Mouse (Mus musculus): ENCODE measurements around the gene Nkpd1. TPM values are rescaled to one million over a fixed set of nuclear protein-coding genes. Genes with fewer than 3 reads are reported as not detected.
A peak's percentile ranks its signal among the peaks of the same experiment; 100 is the strongest.

Gene Nkpd1
- polyA plus RNA-seq, 1 experiment from 2014 or later = 0.75 TPM

- H3K36me3 ChIP-seq = no peaks in the 10 kb centered on the region
- no peak overlapping the region; the same call in 1 of the 2 replicates for H3K4me2 ChIP-seq (replicated peaks)
- no peak overlapping the region for H3K27ac ChIP-seq (replicated peaks)
- H3K4me3 ChIP-seq = no peak overlapping the region
- peaks cover 11% of the 10 kb centered on the region for H3K4me1 ChIP-seq
- no peak overlapping the region for H3K9ac ChIP-seq (replicated peaks)
- H3K27me3 ChIP-seq = peaks cover 50% of the 10 kb centered on the region
- no peak for ATAC-seq (replicated peaks)
- 2% methylated on average over 26 of the region's 26 CpGs for WGBS
- H3K9me3 ChIP-seq = no peaks in the 10 kb centered on the region
These were observed 25.9 kb upstream of the Nkpd1 start for GRCm38 (mm10) chr7:19491731-19492130.

- Histone ChIP-seq H3K4me3 (no peak overlapping the region), H3K4me2 (replicated peaks) (no peak overlapping the region), H3K9me3 (no peaks in the 10 kb centered on the region), H3K4me1 (peaks cover 5% of the 10 kb centered on the region), H3K36me3 (no peaks in the 10 kb centered on the region), H3K9ac (replicated peaks) (no peak overlapping the region), H3K27me3 (peaks cover 25% of the 10 kb centered on the region), H3K27ac (replicated peaks) (no peak overlapping the region)
- 82% methylated on average over 25 of the region's 25 CpGs for WGBS
- ATAC-seq (replicated peaks) = no peak
These were observed 22.7 kb upstream of the Nkpd1 start for GRCm38 (mm10) chr7:19494751-19495474.

DNA sequence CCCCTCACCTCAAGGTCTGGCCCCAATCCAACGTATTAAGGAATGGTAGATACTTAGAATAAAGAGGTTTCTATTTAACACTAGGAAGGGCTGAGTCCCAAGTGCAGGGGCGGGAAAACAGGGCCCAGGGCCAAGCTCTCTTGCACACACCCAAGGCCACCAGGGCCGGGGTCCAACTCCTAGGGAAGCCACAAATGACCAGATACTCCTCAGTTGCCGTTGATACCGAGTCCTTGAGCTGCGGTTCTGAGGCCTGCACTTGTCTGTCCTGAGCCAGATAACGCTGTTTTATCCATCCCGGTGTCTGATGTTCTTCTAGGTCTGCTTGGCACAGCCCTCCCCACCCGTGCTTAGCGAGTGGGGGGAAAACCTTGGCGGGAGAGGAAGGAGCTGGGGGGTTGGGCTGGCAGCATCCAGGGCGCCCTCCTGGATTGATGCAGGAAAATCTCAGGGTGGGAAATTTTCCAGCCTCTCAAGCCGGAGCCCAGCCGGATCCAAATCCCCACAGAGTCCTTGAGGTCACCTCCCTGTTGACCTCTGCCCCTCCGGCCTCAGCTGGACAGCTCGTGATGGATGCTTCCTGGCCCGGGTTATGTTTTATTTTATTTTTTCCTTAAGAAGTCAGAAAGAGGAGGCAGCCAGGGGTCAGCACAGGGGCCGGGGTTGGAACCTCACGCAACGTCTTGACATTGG, 22.0 kb upstream of the Nkpd1 start:
- H3K9me3 ChIP-seq = no peaks in the 10 kb centered on the region
- H3K9ac ChIP-seq (replicated peaks) = no peak overlapping the region
- no peaks in the 10 kb centered on the region for H3K36me3 ChIP-seq
- H3K4me3 ChIP-seq = no peak overlapping the region
- H3K4me1 ChIP-seq = peaks cover 5% of the 10 kb centered on the region
- H3K4me2 ChIP-seq (replicated peaks) = no peak overlapping the region
- no peak overlapping the region for H3K27ac ChIP-seq (replicated peaks)
- no peak for ATAC-seq (replicated peaks)
- 76% methylated on average over 20 of the region's 20 CpGs for WGBS
- peaks cover 18% of the 10 kb centered on the region for H3K27me3 ChIP-seq

- no peak overlapping the region for H3K4me3 ChIP-seq
- H3K27me3 ChIP-seq = peaks cover 12% of the 10 kb centered on the region
- H3K27ac ChIP-seq (replicated peaks) = no peak overlapping the region
- no peak overlapping the region for H3K4me2 ChIP-seq (replicated peaks)
- no peaks in the 10 kb centered on the region for H3K9me3 ChIP-seq
- no peaks in the 10 kb centered on the region for H3K36me3 ChIP-seq
- ATAC-seq (replicated peaks) = no peak
- 79% methylated on average over 5 of the region's 5 CpGs for WGBS
- H3K9ac ChIP-seq (replicated peaks) = no peak overlapping the region
- peaks cover 5% of the 10 kb centered on the region for H3K4me1 ChIP-seq
These were observed 21.5 kb upstream of the Nkpd1 start for GRCm38 (mm10) chr7:19496214-19496555.

DNA sequence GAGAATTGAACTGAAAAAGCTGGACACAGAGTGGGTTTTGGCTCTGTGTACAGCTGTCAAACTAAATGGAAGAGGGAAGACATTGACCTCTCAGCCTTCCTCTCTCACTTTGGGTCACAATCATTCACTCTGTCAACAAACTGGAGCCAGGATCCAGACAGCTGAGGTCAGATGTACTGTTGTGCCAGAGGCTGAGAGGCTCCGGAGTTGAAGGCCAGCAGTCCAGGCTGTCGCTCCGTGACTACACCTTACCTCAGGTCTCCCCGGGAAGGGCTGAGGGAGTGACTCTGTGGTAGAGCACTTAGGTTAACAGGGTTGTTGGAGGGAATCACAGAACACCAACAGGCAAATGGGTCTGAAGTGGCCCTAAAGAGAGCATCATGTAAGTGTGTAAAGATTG, 19.3 kb upstream of the Nkpd1 start:
- ATAC-seq (replicated peaks) = no peak
- WGBS = 87% methylated on average over 4 of the region's 4 CpGs
- H3K4me1 ChIP-seq = no peaks in the 10 kb centered on the region

DNA sequence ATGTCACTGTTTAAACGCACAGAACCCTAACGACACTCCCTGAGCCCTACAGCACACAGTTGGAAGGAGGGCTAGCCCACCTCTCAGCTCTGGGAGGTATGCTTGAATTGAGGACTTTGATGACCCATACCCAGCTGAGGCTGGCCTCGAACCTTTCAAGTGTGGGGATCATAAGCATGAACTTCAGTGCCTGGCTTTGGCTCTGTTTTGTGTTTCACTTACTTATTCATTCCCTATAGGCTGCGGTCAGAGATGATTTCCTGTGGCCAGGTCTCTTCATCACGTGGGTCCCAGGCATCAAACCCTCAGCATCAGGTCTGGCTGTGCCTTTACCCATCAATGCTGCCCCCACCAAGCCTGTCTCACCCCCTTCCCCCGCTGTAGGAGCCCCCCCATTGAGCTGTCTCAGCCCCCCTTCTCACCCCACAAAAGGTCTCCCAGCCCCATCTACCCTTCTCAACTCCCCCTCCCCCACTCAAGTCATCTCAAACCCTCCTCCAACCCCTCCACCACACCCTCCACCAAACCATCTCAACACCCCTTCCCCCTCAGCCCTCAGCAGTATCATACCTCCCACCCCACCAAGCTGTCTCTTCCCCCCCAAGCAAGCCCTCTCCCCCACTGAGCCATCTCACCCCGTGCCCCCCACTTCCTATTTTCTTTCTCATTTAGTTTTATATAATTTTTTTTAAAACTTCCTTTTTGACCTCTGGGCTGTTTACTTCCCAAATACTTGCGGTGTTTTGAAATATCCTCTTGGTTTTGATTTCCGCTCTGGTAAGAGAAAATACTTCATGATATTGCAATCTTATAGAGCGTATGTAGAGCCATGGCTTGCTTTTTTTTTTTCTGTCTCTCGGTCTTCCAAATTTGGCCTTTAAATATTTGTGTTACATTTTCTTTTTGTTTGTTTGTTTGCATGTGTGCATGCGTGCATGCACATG, 16.9 kb upstream of the Nkpd1 start:
- H3K9me3 ChIP-seq = no peaks in the 10 kb centered on the region
- no peaks in the 10 kb centered on the region for H3K27me3 ChIP-seq
- no peak for ATAC-seq (replicated peaks)
- H3K36me3 ChIP-seq = no peaks in the 10 kb centered on the region
- H3K4me1 ChIP-seq = no peaks in the 10 kb centered on the region
- H3K27ac ChIP-seq (replicated peaks) = no peak overlapping the region
- 73% methylated on average over 12 of the region's 12 CpGs for WGBS
- H3K4me3 ChIP-seq = no peak overlapping the region
- no peak overlapping the region for H3K9ac ChIP-seq (replicated peaks)
- H3K4me2 ChIP-seq (replicated peaks) = no peak overlapping the region

More for the DNA sequence above, 19.3 kb upstream of the Nkpd1 start:
- no peak overlapping the region for H3K4me3 ChIP-seq
- no peaks in the 10 kb centered on the region for H3K27me3 ChIP-seq
- H3K27ac ChIP-seq (replicated peaks) = no peak overlapping the region
- no peaks in the 10 kb centered on the region for H3K9me3 ChIP-seq
- H3K9ac ChIP-seq (replicated peaks) = no peak overlapping the region
- no peak overlapping the region for H3K4me2 ChIP-seq (replicated peaks)
- no peaks in the 10 kb centered on the region for H3K36me3 ChIP-seq

- 81% methylated on average over 4 of the region's 4 CpGs for WGBS
- Histone ChIP-seq H3K4me1 (peaks cover 2% of the 10 kb centered on the region), H3K27ac (replicated peaks) (no peak overlapping the region), H3K27me3 (no peaks in the 10 kb centered on the region), H3K36me3 (no peaks in the 10 kb centered on the region), H3K4me2 (replicated peaks) (no peak overlapping the region), H3K4me3 (no peak overlapping the region), H3K9me3 (no peaks in the 10 kb centered on the region), H3K9ac (replicated peaks) (no peak overlapping the region)
- no peak for ATAC-seq (replicated peaks)
These were observed 16.0 kb upstream of the Nkpd1 start for GRCm38 (mm10) chr7:19501658-19502057.

DNA sequence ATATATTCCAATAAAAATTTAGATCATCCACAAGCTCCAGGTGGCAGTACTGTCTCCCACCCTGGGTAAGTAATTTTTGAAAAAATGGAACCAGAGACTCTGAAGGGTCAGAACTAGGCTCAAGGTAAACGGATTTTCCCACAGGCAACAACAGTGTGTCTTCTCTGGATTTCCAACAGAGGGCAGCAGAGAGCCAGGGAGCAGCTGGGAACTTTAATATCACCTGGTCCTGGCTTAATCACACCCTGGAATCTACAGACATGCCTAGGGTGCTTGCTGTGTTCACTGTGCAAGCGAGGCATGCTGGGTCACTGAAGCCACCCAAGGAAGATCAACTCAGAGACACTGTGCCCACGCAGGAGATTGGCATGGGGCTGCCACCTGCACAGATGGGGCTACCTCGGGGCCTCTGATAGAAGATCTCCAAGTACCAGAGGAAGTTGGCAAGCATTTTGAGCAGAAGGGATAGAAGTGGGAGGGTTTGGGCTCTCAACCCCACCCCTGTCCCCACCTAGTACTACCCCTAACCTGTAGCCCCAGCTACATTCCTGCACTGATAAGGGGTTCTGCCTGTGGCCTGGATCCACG, 14.1 kb upstream of the Nkpd1 start:
- 34% methylated on average over 5 of the region's 5 CpGs for WGBS
- ATAC-seq (replicated peaks) = no peak

GRCm38 (mm10) chr7:19506326-19506725, 11.3 kb upstream of the Nkpd1 start:
- H3K27ac ChIP-seq (replicated peaks) = no peak overlapping the region
- H3K27me3 ChIP-seq = no peaks in the 10 kb centered on the region
- no peaks in the 10 kb centered on the region for H3K9me3 ChIP-seq
- no peak for ATAC-seq (replicated peaks)
- H3K9ac ChIP-seq (replicated peaks) = 0 out of 2 replicates have a peak overlapping the region, but pooled peaks have one; percentile 70
- WGBS = 18% methylated on average over 6 of the region's 6 CpGs
- peaks cover 23% of the 10 kb centered on the region for H3K4me1 ChIP-seq
- peak overlapping the region; percentile 61 for H3K4me3 ChIP-seq
- H3K4me2 ChIP-seq (replicated peaks) = peak overlapping the region; percentile 80
- no peaks in the 10 kb centered on the region for H3K36me3 ChIP-seq

More for the DNA sequence above, 14.1 kb upstream of the Nkpd1 start:
- no peaks in the 10 kb centered on the region for H3K36me3 ChIP-seq
- H3K9me3 ChIP-seq = no peaks in the 10 kb centered on the region
- H3K27me3 ChIP-seq = no peaks in the 10 kb centered on the region
- no peak overlapping the region for H3K4me3 ChIP-seq
- no peak overlapping the region for H3K27ac ChIP-seq (replicated peaks)
- H3K4me1 ChIP-seq = peaks cover 13% of the 10 kb centered on the region
- no peak overlapping the region for H3K4me2 ChIP-seq (replicated peaks)
- H3K9ac ChIP-seq (replicated peaks) = no peak overlapping the region

- Histone ChIP-seq H3K4me2 (replicated peaks) (peak overlapping the region; percentile 80), H3K9ac (replicated peaks) (peak overlapping the region; percentile 70), H3K4me1 (peaks cover 23% of the 10 kb centered on the region), H3K36me3 (no peaks in the 10 kb centered on the region), H3K9me3 (no peaks in the 10 kb centered on the region), H3K4me3 (peak overlapping the region; percentile 61), H3K27me3 (no peaks in the 10 kb centered on the region), H3K27ac (replicated peaks) (peak overlapping the region; percentile 44; the same call in 1 of the 2 replicates)
- WGBS = under 1% methylated on average over 71 of the region's 71 CpGs
- peak; percentile 4; the same call in 1 of the 2 replicates for ATAC-seq (replicated peaks)
These were observed 10.5 kb upstream of the Nkpd1 start for GRCm38 (mm10) chr7:19506969-19507611.

DNA sequence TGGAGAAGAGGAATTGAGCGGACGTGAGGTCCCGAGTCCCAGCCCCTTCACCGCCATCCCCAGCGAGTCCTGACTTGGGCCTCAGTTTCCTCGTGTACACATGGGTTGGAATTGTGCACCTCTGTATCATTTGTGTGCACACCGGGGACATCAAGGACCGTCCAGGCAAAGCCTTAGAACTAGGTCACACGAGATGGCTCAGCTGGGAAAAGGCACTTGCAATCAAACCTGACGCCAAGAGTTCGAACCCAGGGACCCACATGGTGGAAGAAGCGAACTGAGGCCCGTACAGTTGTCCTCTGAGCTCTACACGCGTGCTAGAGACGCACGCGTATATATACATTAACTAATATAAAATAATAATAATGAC, 10.0 kb upstream of the Nkpd1 start:
- H3K9ac ChIP-seq (replicated peaks) = peak overlapping the region; percentile 70
- no peak for ATAC-seq (replicated peaks)
- peaks cover 23% of the 10 kb centered on the region for H3K4me1 ChIP-seq
- H3K4me2 ChIP-seq (replicated peaks) = peak overlapping the region; percentile 80
- H3K27me3 ChIP-seq = no peaks in the 10 kb centered on the region
- 4% methylated on average over 18 of the region's 18 CpGs for WGBS
- H3K36me3 ChIP-seq = no peaks in the 10 kb centered on the region
- H3K9me3 ChIP-seq = no peaks in the 10 kb centered on the region
- peak overlapping the region; percentile 67 for H3K27ac ChIP-seq (replicated peaks)
- H3K4me3 ChIP-seq = peak overlapping the region; percentile 61
